Mouse (Mus musculus) liver, embryonic 14.5 days (tissue): ENCODE results near the gene Rad17. TPM values are rescaled to one million over a fixed set of nuclear protein-coding genes. Genes with fewer than 3 reads are reported as not detected.
A peak's percentile ranks its signal among the peaks of the same experiment; 100 is the strongest.

ENCODE experiments used
- ATAC-seq: fragments of 200-750 bp; cut with Nextera tagmentation; 2 replicates; pipeline ENCODE4 v1.8.0; 2017; ENCODE audit warnings: moderate number of reproducible peaks, mild to moderate bottlenecking, moderate library complexity; ENCODE audit not compliant: insufficient read depth
- DNase-seq, 3 experiments: peaks; one replicate each; pipeline ENCODE4 v3.0.0-alpha.2; 2012 to 2013; ENCODE audit warnings: low read depth in 3 of 3, low spot score in 3 of 3
- H3K27ac ChIP-seq: fragments of 300-500 bp; sonication (generic); 2 replicates; pipeline ENCODE4 v1.5.1; 2014; ENCODE audit warnings: moderate library complexity, mild to moderate bottlenecking, control low read depth, inconsistent platforms
- H3K27me3 ChIP-seq: fragments of 300-500 bp; sonication (generic); 2 replicates; pipeline ENCODE4 v1.6.1; 2014; ENCODE audit warnings: mild to moderate bottlenecking, low read length, moderate library complexity; ENCODE audit not compliant: control insufficient read depth, insufficient read depth
- H3K36me3 ChIP-seq: fragments of 300-500 bp; sonication (generic); replicated peaks from 2 replicates; pipeline ENCODE4 v1.6.1; 2014; ENCODE audit warnings: low read depth; ENCODE audit not compliant: control insufficient read depth, insufficient read depth
- H3K4me1 ChIP-seq, 2 experiments: fragments of 200-500 bp in 1 of 2; fragments of 300-500 bp in 1 of 2; sonication (generic) in 1 of 2; replicated peaks; 2 replicates each; pipeline ENCODE4 v1.6.1; 2012 to 2014; ENCODE audit warnings: antibody characterized with exemption in 1 of 2, inconsistent platforms in 1 of 2, low read length in 1 of 2; ENCODE audit not compliant: control insufficient read depth in 2 of 2, insufficient read depth in 2 of 2
- H3K4me2 ChIP-seq: fragments of 300-500 bp; sonication (generic); 2 replicates; pipeline ENCODE4 v1.6.1; 2014; ENCODE audit warnings: low read depth, mild to moderate bottlenecking, control low read depth, moderate library complexity
- H3K4me3 ChIP-seq, 2 experiments: fragments of 200-500 bp in 1 of 2; fragments of 300-500 bp in 1 of 2; sonication (generic) in 1 of 2; 2 replicates each; pipeline ENCODE4 v1.5.1; 2012 to 2014; ENCODE audit warnings: low read depth in 2 of 2, low read length in 2 of 2, mild to moderate bottlenecking in 2 of 2, control low read depth in 1 of 2, inconsistent platforms in 1 of 2, moderate library complexity in 1 of 2; ENCODE audit not compliant: insufficient read depth in 1 of 2
- H3K9ac ChIP-seq: fragments of 300-500 bp; sonication (generic); replicated peaks from 2 replicates; pipeline ENCODE4 v1.6.1; 2014; ENCODE audit warnings: mild to moderate bottlenecking, control low read depth, moderate library complexity
- H3K9me3 ChIP-seq: fragments of 300-500 bp; sonication (generic); 2 replicates; pipeline ENCODE4 v1.6.1; 2016; ENCODE audit warnings: low read length, mixed read lengths; ENCODE audit not compliant: control insufficient read depth
- CTCF ChIP-seq: IDR thresholded peaks from 2 replicates; pipeline ENCODE4 v1.5.1; 2016; ENCODE audit warnings: antibody characterized with exemption, low read depth, control low read depth
- EP300 ChIP-seq: IDR thresholded peaks from 2 replicates; pipeline ENCODE4 v1.6.1; 2016; ENCODE audit warnings: antibody characterized with exemption, low read depth
- WGBS: fragments of 180-500 bp; shearing (Covaris S2); extraction: QIAGEN DNeasy Blood & Tissue Kit; methylation state at CpG from one replicate; pipeline ENCODE4 v1.1.7; 2014; ENCODE audit not compliant: insufficient replicate concordance; 5-methylcytosine and 5-hydroxymethylcytosine counted together
- polyA plus RNA-seq, 2 experiments: library from polyadenylated mRNA; depleted of rRNA in 1 of 2; stranded (reverse) in 1 of 2; unstranded in 1 of 2; fragments of >200 nt; fragmentation: Nextera tagmentation in 1 of 2; extraction: Ambion mirVana in 1 of 2; gene quantifications; 2 replicates each; pipeline versions ENCODE4 v1.2.1 to v1.2.3; 2012 to 2014

Gene Rad17
- polyA plus RNA-seq, 2 experiments = 8.5 to 13.6 TPM

GRCm38 (mm10) chr13:100581701-100582100, 69.2 kb downstream of the Rad17 start:
- Histone ChIP-seq H3K4me2 (no peak overlapping the region), H3K27ac (no peak overlapping the region), H3K4me3 (no peak overlapping the region), H3K36me3 (no peaks in the 10 kb centered on the region), H3K4me1 (0 out of 4 replicates have a peak, but pooled peaks cover 0 to 2% of the 10 kb centered on the region in 2 experiments), H3K27me3 (no peaks in the 10 kb centered on the region), H3K9ac (no peak overlapping the region), H3K9me3 (no peaks in the 10 kb centered on the region)
- no peak for DNase-seq
- no peak for TF ChIP-seq CTCF
- no peak for TF ChIP-seq EP300
- 50% methylated on average over 3 of the region's 3 CpGs for WGBS
- no peak for ATAC-seq

GRCm38 (mm10) chr13:100579951-100580350, 70.9 kb downstream of the Rad17 start:
- no peaks in the 10 kb centered on the region for H3K27me3 ChIP-seq
- H3K4me2 ChIP-seq = no peak overlapping the region
- peak; percentile 26; the same call in 1 of the 2 replicates for TF ChIP-seq CTCF
- no peak for TF ChIP-seq EP300
- H3K9ac ChIP-seq = no peak overlapping the region
- H3K4me3 ChIP-seq = no peak overlapping the region
- DNase-seq (no peak), ATAC-seq (no peak)
- no peaks in the 10 kb centered on the region for H3K9me3 ChIP-seq
- H3K36me3 ChIP-seq = no peaks in the 10 kb centered on the region
- H3K4me1 ChIP-seq = peaks cover 0 to 2% of the 10 kb centered on the region in 2 experiments; a peak in 1 of 4 replicates
- H3K27ac ChIP-seq = no peak overlapping the region

- DNase-seq = no peak
These were observed 71.6 kb downstream of the Rad17 start for GRCm38 (mm10) chr13:100579220-100579619.

GRCm38 (mm10) chr13:100575950-100576349, 74.9 kb downstream of the Rad17 start:
- peaks cover 0 to 2% of the 10 kb centered on the region in 2 experiments; a peak in 1 of 4 replicates for H3K4me1 ChIP-seq
- no peaks in the 10 kb centered on the region for H3K9me3 ChIP-seq
- no peak for TF ChIP-seq EP300
- TF ChIP-seq CTCF = no peak
- no peak overlapping the region for H3K9ac ChIP-seq
- DNase-seq = no peak
- H3K4me2 ChIP-seq = no peak overlapping the region
- no peaks in the 10 kb centered on the region for H3K27me3 ChIP-seq
- 12% methylated on average over 2 of the region's 2 CpGs for WGBS
- peak; percentile 55; the same call in 1 of the 2 replicates for ATAC-seq
- H3K36me3 ChIP-seq = no peaks in the 10 kb centered on the region
- no peak overlapping the region for H3K27ac ChIP-seq
- H3K4me3 ChIP-seq = no peak overlapping the region

More at GRCm38 (mm10) chr13:100579220-100579619, 71.6 kb downstream of the Rad17 start:
- no peak overlapping the region for H3K9ac ChIP-seq
- H3K4me3 ChIP-seq = no peak overlapping the region
- no peaks in the 10 kb centered on the region for H3K27me3 ChIP-seq
- H3K36me3 ChIP-seq = no peaks in the 10 kb centered on the region
- 40% methylated on average over 3 of the region's 3 CpGs for WGBS
- no peaks in the 10 kb centered on the region for H3K9me3 ChIP-seq
- no peak overlapping the region for H3K4me2 ChIP-seq
- no peak overlapping the region for H3K27ac ChIP-seq
- ATAC-seq = peak; percentile 39; the same call in 1 of the 2 replicates
- no peak for TF ChIP-seq EP300
- TF ChIP-seq CTCF = no peak
- H3K4me1 ChIP-seq = peaks cover 0 to 2% of the 10 kb centered on the region in 2 experiments; a peak in 1 of 4 replicates

GRCm38 (mm10) chr13:100570713-100571112, 80.1 kb downstream of the Rad17 start:
- Histone ChIP-seq H3K4me3 (no peak overlapping the region), H3K27ac (no peak overlapping the region), H3K4me1 (no peaks in the 10 kb centered on the region), H3K36me3 (no peaks in the 10 kb centered on the region), H3K4me2 (no peak overlapping the region), H3K9me3 (no peaks in the 10 kb centered on the region), H3K9ac (no peak overlapping the region), H3K27me3 (no peaks in the 10 kb centered on the region)
- 18% methylated on average over 2 of the region's 2 CpGs for WGBS
- no peak for DNase-seq
- ATAC-seq = no peak
- no peak for TF ChIP-seq EP300
- no peak for TF ChIP-seq CTCF
